In genomic region chrX:137015099-137015709, GRCm38 (mm10) we compare ENCODE assay signal across 9 mouse cellular contexts. TPM values are rescaled to one million over a fixed set of nuclear protein-coding genes. Genes with fewer than 3 reads are reported as not detected.
DNase-seq lines count a peak whose midpoint lies in the region; ATAC-seq and TF ChIP-seq lines count a peak whose summit lies in the region.
"Had no signal": no experiment of that assay in that cellular context is flagged by ENCODE, and none has a peak within 500 bp of the region (broad histone marks: within the 10 kb centered on the region; RNA-seq: fewer than 3 reads in every experiment).

No protein-coding gene starts in this region.

- no peak overlapping the region for H3K27ac ChIP-seq in forebrain, embryonic 11.5 days (ENCODE audit: low read depth, low read length)
- H3K27ac ChIP-seq: liver, embryonic 15.5 days had no signal

- no peak overlapping the region for H3K4me3 ChIP-seq in forebrain, embryonic 11.5 days (ENCODE audit: low read depth, low read length)
- H3K4me3 ChIP-seq: liver, embryonic 15.5 days had no signal

- H3K4me2 ChIP-seq in forebrain, embryonic 11.5 days (ENCODE audit: low read depth, low read length, severe bottlenecking) = no peak overlapping the region
- H3K4me2 ChIP-seq: liver, embryonic 15.5 days had no signal

- TF ChIP-seq POLR2A in brain, embryonic 14.5 days (IDR thresholded peaks at IDR 0.05; ENCODE audit: borderline replicate concordance, extremely low read depth, insufficient read depth, insufficient read length, poor library complexity, severe bottlenecking) = no peak

- peak; percentile 29 to 68 for DNase-seq in adrenal gland, adult (ENCODE audit: inconsistent age in 2 of 2, low spot score in 1 of 2)
- no peak for DNase-seq in adrenal gland, adult 8-10 months
- DNase-seq in CD4-positive helper T cell, adult 2 months (ENCODE audit: low read depth, low spot score) = peak; percentile 67
- DNase-seq in brain, embryonic 14.5 days (ENCODE audit: low read depth) = peak; percentile 88
- DNase-seq in forebrain, embryonic 11.5 days (ENCODE audit: low spot score) = no peak
- peak; percentile 54 to 69 for DNase-seq in kidney, postnatal 36 days
- DNase-seq in spleen, adult 12 weeks (ENCODE audit: low spot score) = peak; percentile 7

- no peak overlapping the region for H3K9ac ChIP-seq in forebrain, embryonic 11.5 days (ENCODE audit: low read length)
- H3K9ac ChIP-seq: liver, embryonic 15.5 days had no signal

- peak; percentile 51; the same call in 1 of the 2 replicates for ATAC-seq in forebrain, embryonic 11.5 days (replicated peaks; ENCODE audit: low FRiP score)
- ATAC-seq in megakaryocyte-erythroid progenitor cell, adult 5-6 weeks (replicated peaks; ENCODE audit: low FRiP score, low TSS enrichment, poor library complexity, severe bottlenecking) = peak; percentile 94

- H3K4me1 ChIP-seq in forebrain, embryonic 11.5 days (replicated peaks; ENCODE audit: control insufficient read depth, insufficient read depth, low read length) = no peaks in the 10 kb centered on the region
- H3K4me1 ChIP-seq: liver, embryonic 15.5 days had no signal

- no peaks in the 10 kb centered on the region for H3K9me3 ChIP-seq in forebrain, embryonic 11.5 days (ENCODE audit: control insufficient read depth, low read length)
- H3K9me3 ChIP-seq: liver, embryonic 15.5 days had no signal

- 54% methylated on average over 6 of the region's 6 CpGs for WGBS in forebrain, embryonic 11.5 days

- peak; percentile 56; the same call in 1 of the 2 replicates for TF ChIP-seq CTCF in brain, embryonic 14.5 days (IDR thresholded peaks at IDR 0.05; ENCODE audit: borderline replicate concordance, extremely low read depth, insufficient read depth, insufficient read length)

- H3K27me3 ChIP-seq in forebrain, embryonic 11.5 days (ENCODE audit: control insufficient read depth, insufficient read depth, low read length) = no peaks in the 10 kb centered on the region
- H3K27me3 ChIP-seq: liver, embryonic 15.5 days had no signal

- H3K36me3 ChIP-seq in forebrain, embryonic 11.5 days (ENCODE audit: control insufficient read depth, insufficient read depth, low read length) = no peaks in the 10 kb centered on the region; the same call in 1 of the 2 replicates
- H3K36me3 ChIP-seq: liver, embryonic 15.5 days had no signal

RNA-seq across cellular contexts. Expression of gene Zcchc18, which starts 22.2 kb away (rescaled TPM):
- 10 to 100 TPM; 16.7 to 29.0 (median 22.0) TPM for total RNA-seq in adrenal gland, adult 8-10 months (2022)
- polyA plus RNA-seq in brain, embryonic 14.5 days (2012; rRNA removed) = 149 and 152 TPM in 2 replicates
- polyA plus RNA-seq in forebrain, embryonic 11.5 days (2014; fragmentation: Nextera tagmentation; extraction: Ambion mirVana) = 94.4 and 99.1 TPM in 2 replicates
- not detected in 2 replicates for total RNA-seq in megakaryocyte-erythroid progenitor cell, adult 5-6 weeks (2014; fragmentation: Nextera tagmentation)
- not detected in 2 replicates for total RNA-seq in megakaryocyte-erythroid progenitor cell, adult 5-6 weeks (2017)

RNA-seq across cellular contexts. Expression of gene Slc25a53, which starts 22.9 kb away (rescaled TPM):
- total RNA-seq in adrenal gland, adult 8-10 months (2022) = 10 to 100 TPM in 1 of 4 experiments, 1 to 10 TPM in 3; 6.6 to 12.0 (median 9.0) TPM
- 20.5 and 27.1 TPM in 2 replicates for polyA plus RNA-seq in brain, embryonic 14.5 days (2012; rRNA removed)
- polyA plus RNA-seq in forebrain, embryonic 11.5 days (2014; fragmentation: Nextera tagmentation; extraction: Ambion mirVana) = 13.7 and 14.6 TPM in 2 replicates
- total RNA-seq in megakaryocyte-erythroid progenitor cell, adult 5-6 weeks (2014; fragmentation: Nextera tagmentation) = 3.6 and 8.8 TPM in 2 replicates
- 5.9 and 6.0 TPM in 2 replicates for total RNA-seq in megakaryocyte-erythroid progenitor cell, adult 5-6 weeks (2017)

RNA-seq across cellular contexts. Expression of gene Fam199x, which starts 34.2 kb away (rescaled TPM):
- 1 to 10 TPM; 6.4 to 8.3 (median 7.2) TPM for total RNA-seq in adrenal gland, adult 8-10 months (2022)
- 2.2 and 3.9 TPM in 2 replicates for polyA plus RNA-seq in brain, embryonic 14.5 days (2012; rRNA removed)
- 14.6 and 17.1 TPM in 2 replicates for polyA plus RNA-seq in forebrain, embryonic 11.5 days (2014; fragmentation: Nextera tagmentation; extraction: Ambion mirVana)
- 3.4 and 5.5 TPM in 2 replicates for total RNA-seq in megakaryocyte-erythroid progenitor cell, adult 5-6 weeks (2014; fragmentation: Nextera tagmentation)
- 7.1 and 10.6 TPM in 2 replicates for total RNA-seq in megakaryocyte-erythroid progenitor cell, adult 5-6 weeks (2017)

RNA-seq across cellular contexts. Expression of gene Tmsb15b1, which starts 38.5 kb away (rescaled TPM):
- total RNA-seq in adrenal gland, adult 8-10 months (2022) = 1 to 10 TPM; 1.0 to 9.8 (median 5.8) TPM
- polyA plus RNA-seq in brain, embryonic 14.5 days (2012; rRNA removed) = 12.8 and 19.7 TPM in 2 replicates
- 20.9 and 25.3 TPM in 2 replicates for polyA plus RNA-seq in forebrain, embryonic 11.5 days (2014; fragmentation: Nextera tagmentation; extraction: Ambion mirVana)
- 4.0 TPM in 1 of 2 replicates, not detected in the other for total RNA-seq in megakaryocyte-erythroid progenitor cell, adult 5-6 weeks (2014; fragmentation: Nextera tagmentation)
- total RNA-seq in megakaryocyte-erythroid progenitor cell, adult 5-6 weeks (2017) = 7.0 and 13.2 TPM in 2 replicates

RNA-seq across cellular contexts. Expression of gene Tmsb15l, which starts 38.5 kb away (rescaled TPM):
- 1 to 10 TPM; 1.2 to 2.6 (median 2.2) TPM for total RNA-seq in adrenal gland, adult 8-10 months (2022)
- polyA plus RNA-seq in brain, embryonic 14.5 days (2012; rRNA removed) = 10.1 and 13.8 TPM in 2 replicates
- 4.6 and 7.0 TPM in 2 replicates for polyA plus RNA-seq in forebrain, embryonic 11.5 days (2014; fragmentation: Nextera tagmentation; extraction: Ambion mirVana)
- 1.2 and 3.9 TPM in 2 replicates for total RNA-seq in megakaryocyte-erythroid progenitor cell, adult 5-6 weeks (2014; fragmentation: Nextera tagmentation)
- total RNA-seq in megakaryocyte-erythroid progenitor cell, adult 5-6 weeks (2017) = 1.6 TPM in 1 of 2 replicates, not detected in the other

Comparison
In these comparisons a context has a peak if more than half of its experiments do, and no peak if none do; other contexts are left out.
1. DNase-seq: peak in adrenal gland, adult (2 of 2), CD4-positive helper T cell, adult 2 months (single experiment), brain, embryonic 14.5 days (single experiment), kidney, postnatal 36 days (2 of 2) and spleen, adult 12 weeks (single experiment); none in adrenal gland, adult 8-10 months (single experiment) and forebrain, embryonic 11.5 days (single experiment).
2. RNA of gene Zcchc18, which starts 22.2 kb away (total RNA-seq): 16.7 to 29.0 TPM in adrenal gland, adult 8-10 months; not detected in megakaryocyte-erythroid progenitor cell, adult 5-6 weeks; every median in the first group is over 10 times any median in the second.